Mouse (Mus musculus): ENCODE measurements around the gene Ano8. TPM values are rescaled to one million over a fixed set of nuclear protein-coding genes. Genes with fewer than 3 reads are reported as not detected.
"Not testable (repeated sequence)": the region's sequence is repeated elsewhere in the genome, so short reads cannot be mapped to it uniquely, and the experiment has no call there.

Gene Ano8
- total RNA-seq (2021): 10 to 100 TPM; 14.4 to 16.2 TPM
- long read RNA-seq, experiment 1, transcript Ano8-201 (17 exons, 3,653 nt): minor isoform, 6 of 32 reads
- long read RNA-seq, experiment 1, transcript Ano8-204 (18 exons, 3,785 nt): major isoform, 10 of 32 reads
- long read RNA-seq, experiment 1, partial matches to known transcripts: 4 of 32 reads
- long read RNA-seq, experiment 1, other reads (novel, unspliced or antisense): 12 of 32 reads
- long read RNA-seq, experiment 2, transcript Ano8-201 (17 exons, 3,653 nt): minor isoform, 10 of 52 reads
- long read RNA-seq, experiment 2, transcript Ano8-204 (18 exons, 3,785 nt): major isoform, 21 of 52 reads
- long read RNA-seq, experiment 2, partial matches to known transcripts: 4 of 52 reads
- long read RNA-seq, experiment 2, other reads (novel, unspliced or antisense): 17 of 52 reads

DNA sequence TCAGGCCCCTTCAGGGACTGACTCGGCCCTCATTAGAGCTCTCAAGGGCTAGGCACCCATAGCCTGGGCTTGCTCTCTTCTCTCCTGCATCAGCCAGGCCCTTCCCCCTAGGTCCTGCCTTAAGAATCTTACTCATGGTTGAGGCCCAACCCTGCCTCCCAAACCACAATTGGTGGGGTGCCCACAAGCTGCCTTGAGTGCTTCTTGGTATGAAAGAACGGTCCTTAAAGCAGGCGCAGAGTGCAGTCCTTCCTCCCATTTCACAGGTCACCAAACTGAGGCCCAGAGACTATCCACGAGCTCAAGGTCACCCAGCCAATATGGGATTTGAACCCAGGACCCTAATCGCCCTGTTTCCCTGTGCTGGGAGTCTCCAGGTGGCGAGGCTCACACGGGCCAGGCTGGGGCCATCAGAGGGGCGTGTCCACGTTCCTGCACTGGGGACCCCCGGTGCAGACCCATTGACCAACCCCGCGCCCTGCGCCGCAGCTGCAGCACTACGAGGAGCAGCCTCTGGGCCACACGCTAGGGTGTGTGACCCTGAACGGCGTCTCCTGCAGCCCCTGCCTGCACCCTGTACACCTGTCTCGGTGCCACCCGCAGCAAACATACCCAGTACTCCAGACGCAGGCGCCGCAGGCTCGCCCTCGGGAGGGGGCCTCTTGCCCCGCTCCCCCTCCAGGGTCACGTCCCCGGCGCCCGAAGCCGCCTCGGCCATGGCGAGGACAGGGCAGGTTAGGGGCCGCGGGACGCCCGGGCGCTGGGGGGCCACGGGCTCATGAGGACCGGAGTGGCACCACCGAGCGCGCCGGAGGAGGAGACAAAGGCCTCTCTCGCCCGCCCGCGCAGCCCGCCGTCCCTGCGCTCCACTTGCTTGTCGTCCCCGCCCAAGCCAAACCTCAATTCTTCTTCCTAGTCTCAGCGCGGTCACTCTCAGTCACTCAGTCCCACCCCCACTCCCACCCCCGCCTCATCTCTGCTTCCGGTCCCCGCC is at the start of gene Ano8:
Gene Ano8, minus strand, starts transcription at position 822 of the 994 bp plus-strand sequence.
- DNase-seq: peak; percentile 88
- intact Hi-C loops (cut with DNase I; ENCODE audit: low total_unique reads): no loop called here

GRCm38 (mm10) chr8:71534263-71534810 is 48.6 kb upstream of the Ano8 start:
- intact Hi-C loops (cut with DNase I; ENCODE audit: low total_unique reads): no loop called here
- DNase-seq: no peak

- DNase-seq; intact Hi-C loops (cut with DNase I; ENCODE audit: low total_unique reads): not testable (repeated sequence)
Observed at GRCm38 (mm10) chr8:71530735-71531467, 45.1 kb upstream of the Ano8 start.

- no peak for DNase-seq
- intact Hi-C loops (cut with DNase I; ENCODE audit: low total_unique reads): no loop called here
Observed at GRCm38 (mm10) chr8:71528362-71529073, 42.8 kb upstream of the Ano8 start.

GRCm38 (mm10) chr8:71527162-71527870 is 41.6 kb upstream of the Ano8 start:
- intact Hi-C loops (cut with DNase I; ENCODE audit: low total_unique reads): no loop called here
- no peak for DNase-seq

- no peak for DNase-seq
- intact Hi-C loops (cut with DNase I; ENCODE audit: low total_unique reads): no loop called here
Observed at GRCm38 (mm10) chr8:71526272-71526671, 40.5 kb upstream of the Ano8 start.

GRCm38 (mm10) chr8:71525226-71526050 is 39.7 kb upstream of the Ano8 start, which contains the start of gene Ccdc194:
Gene Ccdc194, minus strand, starts transcription at chr8:71525711.
- no peak for DNase-seq
- intact Hi-C loops (cut with DNase I; ENCODE audit: low total_unique reads): no loop called here

DNA sequence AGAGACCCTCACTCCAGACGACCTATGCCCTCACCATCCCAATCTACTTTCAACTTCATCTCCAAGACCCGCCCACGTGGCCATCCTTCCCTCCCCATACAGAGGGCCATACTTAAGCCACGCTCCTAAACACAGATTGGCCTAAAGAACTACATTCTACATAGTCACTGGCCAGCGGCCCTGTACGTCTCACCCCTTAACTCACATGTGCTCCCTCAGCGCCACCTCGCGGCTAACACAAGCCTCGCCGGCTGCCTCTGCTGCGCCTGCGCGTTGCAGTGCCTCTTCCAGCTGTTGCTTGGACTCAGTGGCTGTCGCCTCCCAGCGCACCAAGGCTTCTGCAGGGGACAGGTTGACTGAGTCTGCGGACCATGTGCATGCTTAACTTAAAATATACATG is 35.9 kb upstream of the Ano8 start:
- DNase-seq: peak; percentile 95
- intact Hi-C loops (cut with DNase I; ENCODE audit: low total_unique reads): loop anchor here (2.0 kb wide), 1 partner anchor 81 kb away; no protein-coding TSS in a partner anchor

DNA sequence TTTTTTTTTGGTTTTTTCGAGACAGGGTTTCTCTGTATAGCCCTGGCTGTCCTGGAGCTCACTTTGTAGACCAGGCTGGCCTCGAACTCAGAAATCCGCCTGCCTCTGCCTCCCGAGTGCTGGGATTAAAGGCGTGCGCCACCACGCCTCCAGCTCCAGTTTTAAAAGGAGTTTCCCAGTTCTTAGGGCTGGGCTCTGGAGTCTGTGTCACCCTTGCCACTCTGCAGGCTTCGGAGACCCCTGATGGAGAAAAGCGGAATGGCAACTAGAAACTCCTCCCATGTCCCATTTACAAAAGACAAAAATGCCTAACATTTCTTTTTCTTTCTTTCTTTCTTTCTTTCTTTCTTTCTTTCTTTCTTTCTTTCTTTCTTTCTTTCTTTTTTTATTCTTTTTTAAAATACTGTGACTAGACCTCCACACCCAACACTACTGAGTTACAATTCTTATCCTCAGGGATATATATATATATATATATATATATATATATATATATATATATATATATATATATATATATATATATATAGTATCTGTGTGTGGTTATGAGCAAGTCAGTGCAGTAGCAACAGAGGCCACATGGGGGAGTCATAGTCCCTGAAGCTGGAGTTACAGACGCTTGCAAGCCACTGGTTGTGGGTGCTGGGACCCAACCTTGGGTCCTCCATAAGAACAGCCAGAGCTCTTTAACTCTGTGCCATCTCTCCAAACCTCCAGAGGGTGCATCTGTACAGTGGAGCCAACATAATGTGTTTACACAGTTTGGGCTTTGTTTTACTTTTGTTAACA is 33.5 kb upstream of the Ano8 start:
- DNase-seq: peak; percentile 65
- intact Hi-C loops (cut with DNase I; ENCODE audit: low total_unique reads): not testable (repeated sequence)

DNA sequence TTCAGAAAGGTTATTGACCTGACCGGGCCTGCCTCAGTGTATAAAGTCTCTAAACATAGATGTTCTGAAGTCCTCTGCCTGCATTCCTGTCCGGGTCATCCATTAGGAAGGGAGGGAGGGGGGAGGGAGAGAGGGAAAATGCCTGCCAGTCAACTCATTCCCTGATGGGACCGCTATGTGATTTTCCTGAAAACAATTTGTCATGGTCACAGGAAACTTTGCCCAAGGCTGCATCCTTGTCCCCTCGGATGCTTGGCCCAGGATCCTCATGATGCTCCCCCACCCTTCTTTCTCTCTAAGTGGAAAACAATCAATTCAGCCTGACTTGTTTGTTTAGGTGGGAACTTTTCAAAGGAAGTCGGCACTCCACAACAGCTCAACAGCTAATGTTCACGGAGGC is 31.0 kb upstream of the Ano8 start:
- DNase-seq: no peak
- intact Hi-C loops (cut with DNase I; ENCODE audit: low total_unique reads): no loop called here

- intact Hi-C loops (cut with DNase I; ENCODE audit: low total_unique reads): no loop called here
- DNase-seq: no peak
Observed at GRCm38 (mm10) chr8:71515043-71515442, 29.3 kb upstream of the Ano8 start.

GRCm38 (mm10) chr8:71513018-71513754 is 27.4 kb upstream of the Ano8 start:
- no peak for DNase-seq
- intact Hi-C loops (cut with DNase I; ENCODE audit: low total_unique reads): no loop called here

DNA sequence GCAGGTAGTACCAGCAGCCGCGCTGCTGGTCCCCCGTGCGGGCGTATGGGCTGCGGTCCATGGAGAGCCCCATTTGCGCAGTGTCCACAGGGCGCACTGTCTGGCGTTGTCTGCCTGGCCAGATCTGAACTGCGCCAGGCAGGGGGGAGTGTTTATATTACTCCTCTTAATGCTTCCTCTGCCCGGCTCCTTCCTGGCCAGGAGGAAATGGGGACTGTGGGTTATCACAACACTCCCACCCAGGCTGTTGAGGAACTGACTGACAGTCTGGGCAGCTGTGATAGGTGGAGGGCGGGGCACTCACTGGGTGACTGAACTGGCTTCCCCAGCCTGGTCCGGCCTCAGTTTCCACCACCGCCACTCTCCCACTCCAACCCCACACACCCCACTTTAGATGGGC is 25.9 kb upstream of the Ano8 start, which contains the start of gene Plvap:
Gene Plvap, minus strand, starts transcription at position 109 of the 400 bp plus-strand sequence.
- DNase-seq: no peak
- intact Hi-C loops (cut with DNase I; ENCODE audit: low total_unique reads): no loop called here

GRCm38 (mm10) chr8:71509316-71509715 is 23.6 kb upstream of the Ano8 start:
- intact Hi-C loops (cut with DNase I; ENCODE audit: low total_unique reads): no loop called here
- no peak for DNase-seq

- intact Hi-C loops (cut with DNase I; ENCODE audit: low total_unique reads): no loop called here
- DNase-seq: peak; percentile 87
Observed at GRCm38 (mm10) chr8:71507589-71508104, 21.9 kb upstream of the Ano8 start.
